Mouse (Mus musculus) brain, embryonic 14.5 days (tissue): Measurements from ENCODE around the gene Skor1. TPM values are rescaled to one million over a fixed set of nuclear protein-coding genes. Genes with fewer than 3 reads are reported as not detected.

Experiments used
- DNase-seq: peaks from one replicate; pipeline ENCODE4 v3.0.0-alpha.2; 2011; ENCODE audit warnings: low read depth
- CTCF ChIP-seq: fragments of 200-500 bp; IDR thresholded peaks from 2 replicates; pipeline ENCODE4 v1.5.1; 2012; ENCODE audit warnings: inconsistent platforms, mild to moderate bottlenecking, moderate library complexity, borderline replicate concordance; ENCODE audit not compliant: insufficient read depth, insufficient read length; ENCODE audit errors: extremely low read depth
- POLR2A ChIP-seq: fragments of 200-500 bp; IDR thresholded peaks from 2 replicates; pipeline ENCODE4 v1.6.1; 2012; ENCODE audit warnings: mild to moderate bottlenecking, inconsistent platforms, borderline replicate concordance; ENCODE audit not compliant: poor library complexity, insufficient read depth, insufficient read length, severe bottlenecking; ENCODE audit errors: extremely low read depth
- polyA plus RNA-seq: library from polyadenylated mRNA; depleted of rRNA; stranded (reverse); fragments of >200 nt; gene quantifications from 2 replicates; pipeline ENCODE4 v1.2.3, GENCODE M21; 2012

Gene Skor1
- polyA plus RNA-seq, 1 experiment: 16.7 TPM

DNA sequence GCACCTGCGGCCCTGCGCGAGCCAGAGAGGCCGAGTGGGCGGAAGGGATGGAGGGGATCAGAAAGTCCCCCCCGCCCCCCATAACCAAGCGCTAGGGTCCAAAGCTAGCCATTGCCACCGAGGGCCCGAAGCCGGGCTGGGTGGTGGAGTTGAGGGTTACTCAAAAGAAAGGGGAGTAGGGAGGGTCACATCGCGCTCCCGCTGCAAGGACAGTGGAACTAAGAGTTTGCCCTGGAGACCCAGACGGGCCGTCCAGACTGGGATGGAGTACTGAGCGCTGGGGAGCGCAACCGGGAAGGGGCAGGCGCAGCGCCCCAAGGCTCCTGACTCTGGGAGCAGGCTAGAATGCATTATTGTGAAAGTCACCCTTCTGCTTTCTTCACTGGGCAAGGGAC, 608 bp upstream of the Skor1 start:
- DNase-seq: no peak
- no peak for TF ChIP-seq POLR2A
- no peak for TF ChIP-seq CTCF

DNA sequence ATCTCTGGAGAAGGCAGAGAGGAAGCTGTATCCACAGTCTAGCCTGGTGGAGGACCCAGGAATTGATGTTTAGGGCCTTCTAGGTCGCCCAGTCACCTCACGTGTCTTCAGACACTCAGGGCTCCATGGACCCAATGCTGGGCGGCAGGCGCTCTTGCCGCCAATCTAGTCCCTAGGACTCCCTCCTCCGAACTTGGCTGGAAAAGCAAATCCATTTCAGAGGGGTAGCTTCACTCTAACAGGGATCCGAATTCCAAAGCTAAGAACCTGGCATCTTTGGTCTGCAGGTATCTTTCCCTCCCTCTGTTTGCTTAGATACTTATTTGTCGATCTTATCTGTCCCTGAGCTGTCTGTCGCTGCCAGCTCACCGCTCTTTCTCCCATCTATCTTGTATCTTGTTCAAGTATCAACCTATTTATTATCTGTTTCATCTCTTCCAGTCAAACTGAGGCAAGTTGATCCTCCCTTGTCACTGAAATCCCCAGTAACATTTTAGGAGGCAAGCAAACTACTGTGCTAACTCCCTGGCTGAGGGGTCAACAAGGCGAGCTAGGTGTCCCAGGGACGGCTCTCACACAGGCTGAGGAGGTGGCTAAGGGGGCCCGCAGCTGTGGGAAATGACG, 863 bp downstream of the Skor1 start:
- DNase-seq: no peak
- TF ChIP-seq CTCF (no peak), POLR2A (no peak)

DNA sequence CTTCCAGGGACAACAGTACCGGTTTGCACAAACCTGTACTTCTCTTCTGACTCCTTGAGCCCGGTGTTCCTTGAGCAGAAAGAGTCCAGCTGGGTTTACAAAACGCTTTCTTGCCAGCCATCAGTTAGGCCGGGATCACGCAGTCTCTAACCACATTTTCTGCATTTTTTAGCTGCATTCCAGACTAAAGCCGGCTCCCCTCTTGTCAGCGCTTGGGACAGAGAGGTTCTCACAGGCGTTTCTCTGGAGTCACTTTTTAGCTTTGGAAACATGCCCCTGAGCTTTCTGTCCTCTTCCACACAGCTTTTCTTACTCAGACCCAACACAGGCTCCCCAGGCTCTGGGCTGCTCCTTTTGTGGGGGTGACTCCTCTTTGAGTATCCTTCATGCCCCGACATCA, 1.5 kb downstream of the Skor1 start:
- DNase-seq: no peak
- no peak for TF ChIP-seq POLR2A

DNA sequence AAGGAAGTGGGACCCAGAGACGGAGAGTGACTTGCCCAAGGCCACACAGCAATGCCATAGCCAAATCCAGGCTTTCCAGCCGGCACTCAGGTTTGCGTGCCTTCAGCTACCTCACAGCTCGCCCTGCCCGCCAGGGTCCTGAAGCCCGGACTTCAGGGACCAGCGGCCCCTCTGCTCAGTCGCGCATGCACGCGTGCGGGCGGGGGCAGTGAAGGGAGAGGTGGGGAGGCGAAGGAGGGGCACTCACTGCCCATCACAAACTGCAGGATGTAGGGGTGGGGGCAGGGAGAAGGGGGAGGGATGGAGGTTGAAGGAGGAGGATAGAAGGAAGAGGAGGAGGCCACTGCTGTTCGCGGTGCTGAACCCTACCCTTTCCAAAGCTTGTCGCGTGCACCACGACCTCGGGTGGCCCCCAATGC, 1.9 kb downstream of the Skor1 start:
- no peak for TF ChIP-seq CTCF
- TF ChIP-seq POLR2A: no peak
- no peak for DNase-seq

DNA sequence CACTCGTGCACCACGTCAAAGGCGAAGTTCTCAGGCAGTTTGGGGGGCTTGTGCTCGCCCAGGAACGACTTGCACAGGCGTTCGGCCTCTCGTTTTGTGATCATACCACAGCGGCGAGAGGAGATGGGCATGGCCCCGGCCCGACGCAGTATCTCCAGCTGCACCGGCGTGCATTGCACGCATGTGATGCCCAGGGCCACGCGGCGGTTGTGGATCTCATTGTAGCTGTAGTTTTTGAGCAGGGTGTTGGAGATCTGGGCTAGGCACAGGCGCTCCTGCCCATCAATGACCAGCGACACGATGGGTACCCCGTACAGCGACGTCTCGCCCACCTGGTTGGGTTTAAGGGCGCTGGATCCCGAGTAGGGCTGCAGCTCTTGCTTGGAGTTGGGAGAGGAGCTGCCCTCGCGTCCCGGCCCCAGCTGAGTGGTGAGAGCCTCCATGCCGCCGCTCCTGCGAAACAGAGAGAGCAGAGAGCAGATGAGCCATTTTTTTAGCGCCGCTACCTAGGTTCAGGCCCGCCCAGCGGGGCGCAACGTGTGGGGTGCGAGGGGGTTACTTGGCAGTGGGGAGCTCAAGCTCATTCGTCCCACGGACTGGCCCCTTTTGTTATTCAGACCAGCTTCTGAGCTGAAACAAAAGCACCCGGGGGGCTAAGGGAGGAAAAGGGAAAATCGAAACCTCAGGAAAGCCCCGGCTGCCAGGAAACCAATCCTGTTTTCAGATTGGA, 2.5 kb downstream of the Skor1 start:
- DNase-seq: no peak
- TF ChIP-seq POLR2A (no peak), CTCF (no peak)

DNA sequence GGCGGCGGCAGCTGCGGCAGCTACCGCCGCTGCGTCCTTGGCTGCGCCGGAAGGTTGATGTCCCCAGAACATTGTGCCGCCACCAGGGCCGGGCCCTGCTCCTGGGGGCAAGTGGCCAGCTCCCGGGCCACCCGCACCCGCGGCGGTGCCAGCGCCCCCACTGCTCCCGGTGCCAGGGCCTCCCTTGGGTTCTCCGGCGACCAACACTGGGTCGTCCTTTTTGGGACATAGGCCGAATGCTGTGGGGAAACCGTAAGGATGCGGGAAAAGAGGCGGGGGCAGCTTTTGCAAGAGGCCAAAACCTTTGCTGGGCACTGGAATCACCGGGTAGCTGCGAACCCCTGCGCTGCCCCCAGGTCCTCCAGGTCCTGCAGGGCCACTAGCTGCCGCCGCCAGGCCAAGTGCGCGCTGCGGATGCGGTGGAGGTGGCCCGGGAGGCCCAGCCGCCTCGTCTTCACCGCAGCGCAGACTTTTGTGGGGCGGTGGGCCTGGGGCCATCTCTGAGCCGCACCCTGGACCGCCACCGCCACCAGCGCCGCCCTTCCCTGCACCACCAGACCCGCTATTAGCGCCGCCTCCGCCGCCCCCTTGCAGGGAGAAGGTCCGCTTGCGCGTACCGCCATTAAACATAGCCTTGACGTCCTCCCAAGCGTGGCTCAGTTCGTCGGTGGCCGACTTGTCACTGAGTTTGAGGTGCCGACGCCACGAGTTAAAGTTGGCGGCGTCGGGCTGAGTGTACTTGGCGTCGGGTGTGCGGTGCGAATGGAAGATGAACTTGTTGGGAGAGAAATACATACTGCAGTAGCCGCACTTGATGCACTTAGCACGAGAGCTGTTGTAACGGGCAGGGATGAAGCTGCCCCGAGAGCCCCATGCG, 3.3 kb downstream of the Skor1 start:
- DNase-seq: no peak
- TF ChIP-seq CTCF (no peak), POLR2A (no peak)

DNA sequence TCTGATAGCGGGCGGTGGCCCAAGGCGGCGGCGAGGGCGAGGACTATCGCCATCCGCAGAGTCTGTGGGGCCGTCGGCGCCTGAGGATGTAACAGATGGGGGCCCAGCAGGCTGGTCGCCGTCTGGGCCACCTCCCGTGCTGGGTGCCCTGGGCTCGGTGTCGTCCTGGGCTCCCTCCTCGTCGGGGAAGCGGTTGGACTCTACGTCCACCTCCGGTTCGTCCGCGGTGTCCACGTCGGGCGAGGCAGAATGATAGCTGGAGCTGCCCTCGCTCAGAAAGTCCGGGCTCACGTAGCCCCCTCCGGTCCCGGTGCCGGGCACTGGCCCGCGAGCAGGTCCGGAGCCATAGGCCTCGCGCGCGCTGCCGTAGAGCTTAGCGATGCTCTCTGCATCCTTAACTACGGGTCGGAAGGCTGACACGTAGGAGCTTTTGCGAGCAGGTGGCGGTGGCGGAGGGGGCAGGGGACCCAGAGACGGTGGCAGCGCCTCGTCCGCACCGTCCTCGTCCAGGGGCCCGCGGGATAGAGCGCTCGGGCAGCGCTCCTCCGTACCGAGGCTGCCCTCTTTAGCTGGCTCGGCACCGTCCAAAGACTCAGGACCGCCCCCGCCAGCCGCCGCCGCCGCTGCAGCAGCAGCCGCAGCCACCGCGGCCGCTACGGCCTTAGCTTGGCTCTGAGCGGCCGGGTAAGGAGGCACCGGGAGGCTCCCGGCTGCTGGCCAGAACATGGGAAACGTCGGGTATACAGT, 4.1 kb downstream of the Skor1 start:
- no peak for DNase-seq
- no peak for TF ChIP-seq CTCF
- no peak for TF ChIP-seq POLR2A

DNA sequence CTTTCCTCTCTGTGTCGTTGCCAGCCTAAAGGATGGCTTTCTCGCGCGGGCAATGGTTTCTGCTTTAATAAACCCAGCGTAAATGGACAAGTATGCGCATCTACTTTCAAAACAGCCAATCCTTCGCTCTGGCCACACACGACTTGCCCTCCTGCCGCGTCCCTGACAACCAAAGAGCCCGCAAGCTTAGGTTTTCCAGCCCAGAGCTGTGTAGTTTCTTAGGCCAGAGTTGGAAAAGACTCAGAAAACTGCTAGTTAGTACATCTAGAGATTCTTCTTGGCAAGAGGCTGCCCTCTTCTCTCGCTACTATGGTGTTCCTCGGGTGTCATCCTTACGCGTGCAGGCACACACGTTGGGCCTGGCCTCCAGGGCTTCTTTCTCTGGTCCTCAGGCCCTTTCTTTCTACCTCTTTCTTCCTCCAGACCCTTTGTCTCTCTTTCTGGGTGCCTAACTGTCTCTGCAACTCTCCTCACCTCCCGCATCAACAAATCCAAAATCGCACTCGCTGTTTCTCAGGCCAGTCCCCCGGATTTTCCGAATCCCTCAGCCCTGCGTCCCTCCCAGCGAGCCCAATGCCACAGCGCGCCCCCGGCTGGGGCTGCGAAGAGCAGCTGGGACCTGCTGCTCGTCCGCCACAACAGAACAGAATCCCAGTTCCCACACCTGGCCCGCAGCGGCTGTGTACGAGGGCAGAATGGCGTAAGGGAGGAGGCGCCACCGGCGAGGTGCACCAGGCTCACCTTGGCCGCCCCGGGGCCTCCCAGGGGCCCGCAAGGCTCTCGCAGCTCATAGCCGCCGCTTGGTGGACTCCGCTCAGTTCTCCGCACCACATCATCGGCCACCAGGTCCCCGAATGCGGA, 4.9 kb downstream of the Skor1 start:
- no peak for DNase-seq
- TF ChIP-seq CTCF (no peak), POLR2A (no peak)

DNA sequence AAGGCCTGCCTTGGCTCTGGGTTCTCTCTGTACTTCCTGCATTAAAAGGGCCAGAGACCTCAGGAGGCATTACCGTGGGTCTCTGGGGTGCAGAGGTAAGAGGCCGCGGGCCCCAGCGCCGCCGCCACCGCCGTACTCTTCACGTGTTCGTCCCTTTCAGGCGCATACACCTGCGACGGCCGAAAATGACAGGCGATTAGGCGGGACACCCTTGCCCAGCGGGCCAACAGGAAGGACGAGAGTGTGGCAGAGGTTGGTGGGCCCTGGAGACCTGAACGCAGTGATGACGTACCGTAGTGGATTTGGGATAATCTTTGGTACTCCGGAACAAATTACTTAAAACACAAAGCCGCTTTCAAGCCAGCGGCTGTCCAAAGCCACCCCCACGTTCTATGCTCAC, 5.5 kb downstream of the Skor1 start:
- DNase-seq: no peak
- no peak for TF ChIP-seq CTCF
- TF ChIP-seq POLR2A: no peak

DNA sequence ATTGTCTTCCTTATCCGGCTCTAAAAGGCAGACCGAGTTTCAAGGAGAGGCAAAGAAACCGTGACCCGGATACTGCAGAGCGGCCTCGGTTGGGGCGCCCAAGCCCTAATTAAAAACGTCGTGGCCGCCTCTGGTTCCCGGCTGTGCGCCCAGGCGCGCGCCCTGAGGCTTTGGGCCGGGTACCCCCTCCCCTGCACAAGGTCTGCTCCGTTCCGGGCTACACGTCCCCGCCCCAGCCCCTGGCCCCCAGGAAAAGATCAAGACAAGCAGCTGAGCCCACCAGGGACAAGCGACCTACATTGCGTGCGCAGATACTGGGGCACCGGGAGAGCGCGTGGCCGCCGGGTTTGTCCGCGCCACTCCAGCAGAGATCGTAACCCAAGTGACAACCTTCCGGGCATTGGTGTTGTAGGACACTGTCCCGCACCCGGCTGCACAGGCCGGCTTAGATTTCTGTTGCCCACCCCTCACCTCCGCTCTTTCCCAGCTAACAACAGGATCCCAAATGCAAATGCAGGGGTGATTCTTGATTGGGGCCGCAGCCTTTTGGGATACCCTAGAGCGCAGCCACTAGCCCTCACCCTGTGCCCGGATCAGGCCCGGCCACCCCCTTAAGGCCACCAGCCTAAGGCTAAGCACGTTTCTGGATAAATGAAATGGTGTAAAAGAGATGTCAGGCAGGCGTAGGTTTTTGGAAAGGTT, 6.3 kb downstream of the Skor1 start:
- DNase-seq: no peak

More for the DNA sequence above, 6.3 kb downstream of the Skor1 start:
- TF ChIP-seq CTCF: no peak
